28 mouse cellular contexts compared by ENCODE assay signal in the genomic region with DNA sequence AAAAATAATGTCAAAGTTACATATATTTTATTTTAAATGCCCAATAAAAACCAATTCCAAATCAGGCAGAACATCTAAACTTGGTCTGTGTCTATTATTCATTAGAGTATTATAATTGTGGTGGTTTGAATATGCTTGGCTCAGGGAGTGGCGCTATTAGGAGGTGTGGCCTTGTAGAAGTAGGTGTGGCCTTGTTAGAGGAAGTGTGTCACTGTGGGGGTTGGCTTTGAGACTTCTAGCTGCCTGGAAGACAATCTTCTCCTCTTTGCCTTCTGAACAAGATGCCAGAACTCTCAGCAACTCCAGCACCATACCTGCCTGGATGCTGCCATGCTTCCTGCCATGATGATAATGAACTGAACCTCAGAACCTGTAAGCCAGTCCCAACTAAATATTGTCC.
"Had no signal": no experiment of that assay in that cellular context is flagged by ENCODE, and none has a peak within 500 bp of the region (broad histone marks: within the 10 kb centered on the region; RNA-seq: fewer than 3 reads in every experiment).

No protein-coding gene starts in this region.

- H3K27me3 ChIP-seq: heart, embryonic 13.5 days; heart, embryonic 15.5 days; hindbrain, embryonic 13.5 days; hindbrain, embryonic 15.5 days; kidney, embryonic 15.5 days; limb, embryonic 13.5 days; limb, embryonic 15.5 days; liver, embryonic 12.5 days had no signal

- H3K36me3 ChIP-seq: heart, embryonic 13.5 days; hindbrain, embryonic 15.5 days; limb, embryonic 15.5 days had no signal

- H3K27ac ChIP-seq: gastrocnemius, adult 2 months; heart, adult 2 months; heart, embryonic 13.5 days; heart, embryonic 15.5 days; hindbrain, embryonic 13.5 days; hindbrain, embryonic 15.5 days; hindbrain, postnatal 0 days; kidney, embryonic 15.5 days; kidney, postnatal 0 days; limb, embryonic 13.5 days; limb, embryonic 15.5 days; liver, embryonic 12.5 days; liver, embryonic 14.5 days had no signal

- H3K4me3 ChIP-seq: gastrocnemius, adult 2 months; heart, adult 2 months; heart, embryonic 13.5 days; heart, embryonic 15.5 days; hindbrain, embryonic 13.5 days; hindbrain, embryonic 15.5 days; kidney, embryonic 15.5 days; limb, embryonic 13.5 days; limb, embryonic 15.5 days; liver, embryonic 12.5 days had no signal

- H3K4me2 ChIP-seq: heart, embryonic 11.5 days; heart, embryonic 13.5 days; heart, embryonic 15.5 days; hindbrain, embryonic 13.5 days; hindbrain, embryonic 15.5 days; kidney, embryonic 15.5 days; limb, embryonic 13.5 days; limb, embryonic 15.5 days; liver, embryonic 12.5 days had no signal

- DNase-seq: gastrocnemius, adult 2 months; gastrocnemius, postnatal 10 days; gastrocnemius, postnatal 36 days; heart, adult 11 months; heart, adult 2 months; heart, postnatal 14 days; heart, postnatal 36 days; kidney, adult 11 months; kidney, adult 2 months; kidney, adult 9 months; kidney, postnatal 14 days; kidney, postnatal 36 days; layer of hippocampus, adult 9-11 months; layer of hippocampus, postnatal 36 days; left cerebral cortex, postnatal 4 days had no signal

- H3K9me3 ChIP-seq: heart, embryonic 13.5 days; heart, embryonic 15.5 days; hindbrain, embryonic 13.5 days; hindbrain, embryonic 15.5 days; kidney, embryonic 15.5 days; limb, embryonic 13.5 days; limb, embryonic 15.5 days; liver, embryonic 12.5 days had no signal

- H3K9ac ChIP-seq: heart, embryonic 13.5 days; heart, embryonic 15.5 days; hindbrain, embryonic 13.5 days; hindbrain, embryonic 15.5 days; kidney, embryonic 15.5 days; limb, embryonic 13.5 days; limb, embryonic 15.5 days; liver, embryonic 12.5 days; liver, embryonic 14.5 days had no signal

- ATAC-seq: hindbrain, postnatal 0 days; intestine, embryonic 16.5 days; liver, embryonic 12.5 days had no signal

- H3K4me1 ChIP-seq: heart, embryonic 13.5 days; heart, embryonic 15.5 days; hindbrain, embryonic 13.5 days; hindbrain, embryonic 15.5 days; kidney, embryonic 15.5 days; limb, embryonic 13.5 days; limb, embryonic 15.5 days; liver, embryonic 12.5 days had no signal
